Mouse (Mus musculus): ENCODE measurements around the gene Slc9a8. TPM values are rescaled to one million over a fixed set of nuclear protein-coding genes. Genes with fewer than 3 reads are reported as not detected.

The Slc9a8 gene
- polyA plus RNA-seq, 1 experiment = 23.4 TPM

GRCm38 (mm10) chr2:167487551-167487950, 66.0 kb downstream of the Slc9a8 start:
- Histone ChIP-seq H3K4me1 (ENCODE audit: control insufficient read depth, insufficient read depth, low read length) (peaks cover 24% of the 10 kb centered on the region), H3K27ac (ENCODE audit: insufficient read depth, low read depth, low read length) (no peak overlapping the region), H3K4me3 (ENCODE audit: insufficient read depth, low read length) (no peak overlapping the region)
- no peak for TF ChIP-seq CTCF (IDR thresholded peaks at IDR 0.05; ENCODE audit: low read depth, low read length)
- TF ChIP-seq POLR2A (IDR thresholded peaks at IDR 0.05; ENCODE audit: borderline replicate concordance, low read depth, low read length) = no peak

GRCm38 (mm10) chr2:167487994-167488393, 66.5 kb downstream of the Slc9a8 start:
- Histone ChIP-seq H3K4me1 (ENCODE audit: control insufficient read depth, insufficient read depth, low read length) (peaks cover 24% of the 10 kb centered on the region), H3K4me3 (ENCODE audit: insufficient read depth, low read length) (no peak overlapping the region), H3K27ac (ENCODE audit: insufficient read depth, low read depth, low read length) (no peak overlapping the region)
- no peak for TF ChIP-seq CTCF (IDR thresholded peaks at IDR 0.05; ENCODE audit: low read depth, low read length)
- no peak for TF ChIP-seq POLR2A (IDR thresholded peaks at IDR 0.05; ENCODE audit: borderline replicate concordance, low read depth, low read length)

GRCm38 (mm10) chr2:167490813-167491525, 69.5 kb downstream of the Slc9a8 start:
- H3K4me1 ChIP-seq (ENCODE audit: control insufficient read depth, insufficient read depth, low read length) = peaks cover 22% of the 10 kb centered on the region
- no peak for TF ChIP-seq POLR2A (IDR thresholded peaks at IDR 0.05; ENCODE audit: borderline replicate concordance, low read depth, low read length)
- TF ChIP-seq CTCF (IDR thresholded peaks at IDR 0.05; ENCODE audit: low read depth, low read length) = no peak
- H3K27ac ChIP-seq (ENCODE audit: insufficient read depth, low read depth, low read length) = peak overlapping the region; percentile 19
- H3K4me3 ChIP-seq (ENCODE audit: insufficient read depth, low read length) = peak overlapping the region; percentile 74

GRCm38 (mm10) chr2:167491757-167492708, 70.5 kb downstream of the Slc9a8 start, which contains the start of gene Rnf114:
Gene Rnf114 (plus strand): TSS chr2:167492645.
- TF ChIP-seq CTCF (IDR thresholded peaks at IDR 0.05; ENCODE audit: low read depth, low read length) (no peak), POLR2A (IDR thresholded peaks at IDR 0.05; ENCODE audit: borderline replicate concordance, low read depth, low read length) (no peak)
- Histone ChIP-seq H3K4me3 (ENCODE audit: insufficient read depth, low read length) (peak within 1 kb of the TSS; percentile 74), H3K4me1 (ENCODE audit: control insufficient read depth, insufficient read depth, low read length) (peaks cover 31% of the 10 kb centered on the region), H3K27ac (ENCODE audit: insufficient read depth, low read depth, low read length) (peak within 1 kb of the TSS; percentile 94)

- Histone ChIP-seq H3K27ac (ENCODE audit: insufficient read depth, low read depth, low read length) (peak within 1 kb of the TSS; percentile 94), H3K4me1 (ENCODE audit: control insufficient read depth, insufficient read depth, low read length) (peaks cover 33% of the 10 kb centered on the region), H3K4me3 (ENCODE audit: insufficient read depth, low read length) (peak within 1 kb of the TSS; percentile 74)
- TF ChIP-seq POLR2A (IDR thresholded peaks at IDR 0.05; ENCODE audit: borderline replicate concordance, low read depth, low read length) = no peak
- no peak for TF ChIP-seq CTCF (IDR thresholded peaks at IDR 0.05; ENCODE audit: low read depth, low read length)
These were observed 71.5 kb downstream of the Slc9a8 start, which contains the start of gene Spata2 for GRCm38 (mm10) chr2:167492713-167493636. Gene Spata2 (minus strand): TSS chr2:167492887.

GRCm38 (mm10) chr2:167496437-167496836, 74.9 kb downstream of the Slc9a8 start:
- no peak for TF ChIP-seq CTCF (IDR thresholded peaks at IDR 0.05; ENCODE audit: low read depth, low read length)
- no peak for TF ChIP-seq POLR2A (IDR thresholded peaks at IDR 0.05; ENCODE audit: borderline replicate concordance, low read depth, low read length)
- Histone ChIP-seq H3K4me1 (ENCODE audit: control insufficient read depth, insufficient read depth, low read length) (peaks cover 15% of the 10 kb centered on the region), H3K27ac (ENCODE audit: insufficient read depth, low read depth, low read length) (peak overlapping the region; percentile 22; the same call in 1 of the 2 replicates), H3K4me3 (ENCODE audit: insufficient read depth, low read length) (no peak overlapping the region)

GRCm38 (mm10) chr2:167497272-167497671, 75.8 kb downstream of the Slc9a8 start:
- peaks cover 15% of the 10 kb centered on the region for H3K4me1 ChIP-seq (ENCODE audit: control insufficient read depth, insufficient read depth, low read length)
- TF ChIP-seq CTCF (IDR thresholded peaks at IDR 0.05; ENCODE audit: low read depth, low read length) (no peak), POLR2A (IDR thresholded peaks at IDR 0.05; ENCODE audit: borderline replicate concordance, low read depth, low read length) (no peak)
- no peak overlapping the region for H3K4me3 ChIP-seq (ENCODE audit: insufficient read depth, low read length)
- no peak overlapping the region for H3K27ac ChIP-seq (ENCODE audit: insufficient read depth, low read depth, low read length)

- TF ChIP-seq POLR2A (IDR thresholded peaks at IDR 0.05; ENCODE audit: borderline replicate concordance, low read depth, low read length) (no peak), CTCF (IDR thresholded peaks at IDR 0.05; ENCODE audit: low read depth, low read length) (no peak)
- Histone ChIP-seq H3K4me3 (ENCODE audit: insufficient read depth, low read length) (peak overlapping the region; percentile 96), H3K4me1 (ENCODE audit: control insufficient read depth, insufficient read depth, low read length) (peaks cover 22% of the 10 kb centered on the region), H3K27ac (ENCODE audit: insufficient read depth, low read depth, low read length) (peak overlapping the region; percentile 4; the same call in 1 of the 2 replicates)
These were observed 81.2 kb downstream of the Slc9a8 start for GRCm38 (mm10) chr2:167502554-167503252.
